Comparison of ENCODE assay signal across 13 mouse cellular contexts in the genomic region with DNA sequence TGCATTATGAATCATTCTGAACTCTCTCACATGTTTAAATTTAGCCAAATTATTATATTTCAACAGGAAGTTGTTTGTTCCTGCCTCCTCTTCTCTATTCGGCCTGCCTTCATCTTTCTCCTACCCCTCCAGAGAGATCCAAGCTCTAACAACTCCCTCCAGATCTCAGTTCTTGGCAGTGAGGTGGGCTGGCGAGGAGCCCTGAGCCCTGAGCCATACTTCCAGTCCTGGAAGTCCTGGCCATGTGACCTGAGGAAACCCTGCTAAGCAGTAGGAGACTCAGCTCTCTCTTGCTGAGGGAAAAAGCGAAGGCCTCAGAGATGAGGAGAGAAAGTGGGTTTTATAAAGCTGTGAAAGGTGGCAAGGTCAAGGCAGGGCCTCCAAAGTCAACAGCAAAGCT.
A peak's percentile ranks its signal among the peaks of the same experiment; 100 is the strongest.
DNase-seq lines count a peak whose midpoint lies in the region; ATAC-seq and TF ChIP-seq lines count a peak whose summit lies in the region.
"Had no signal": no experiment of that assay in that cellular context is flagged by ENCODE, and none has a peak within 500 bp of the region (broad histone marks: within the 10 kb centered on the region; RNA-seq: fewer than 3 reads in every experiment).

No protein-coding gene starts in this region.

- no peak overlapping the region for H3K9ac ChIP-seq in lung, postnatal 0 days (replicated peaks; ENCODE audit: low read depth)
- H3K9ac ChIP-seq: stomach, embryonic 15.5 days had no signal

- no peaks in the 10 kb centered on the region for H3K4me1 ChIP-seq in lung, postnatal 0 days (ENCODE audit: insufficient read depth, low read depth, low read length)
- H3K4me1 ChIP-seq: megakaryocyte, embryonic 14.5 days; stomach, embryonic 15.5 days had no signal

- H3K9me3 ChIP-seq in lung, postnatal 0 days (ENCODE audit: low read length): no peaks in the 10 kb centered on the region
- H3K9me3 ChIP-seq: stomach, embryonic 15.5 days had no signal

- H3K36me3 ChIP-seq in lung, postnatal 0 days (ENCODE audit: insufficient read depth, low read length): no peaks in the 10 kb centered on the region
- H3K36me3 ChIP-seq: stomach, embryonic 15.5 days had no signal

- DNase-seq in cerebellum, postnatal 25 days: peak; percentile 60 to 74
- no peak for DNase-seq in cerebellum, adult 9-11 months
- DNase-seq in lung, postnatal 14 days: peak; percentile 7
- DNase-seq in lung, postnatal 0 days (ENCODE audit: low spot score): no peak
- DNase-seq in gastrocnemius, postnatal 14 days: peak; percentile 55
- peak; percentile 23 for DNase-seq in right cerebral cortex, postnatal 14 days
- no peak for DNase-seq in thymus, postnatal 25 days
- DNase-seq in thymus, postnatal 10 days (ENCODE audit: low spot score in 2 of 2): no peak
- DNase-seq: kidney, postnatal 10 days had no signal

- no peak overlapping the region for H3K4me2 ChIP-seq in lung, postnatal 0 days (replicated peaks; ENCODE audit: low read depth, low read length)
- H3K4me2 ChIP-seq: liver, embryonic 11.5 days; stomach, embryonic 15.5 days had no signal

- TF ChIP-seq EP300 in lung, postnatal 0 days (IDR thresholded peaks at IDR 0.05): no peak

- H3K27me3 ChIP-seq in lung, postnatal 0 days (replicated peaks; ENCODE audit: insufficient read depth, low read length): no peaks in the 10 kb centered on the region
- H3K27me3 ChIP-seq: megakaryocyte, embryonic 14.5 days; stomach, embryonic 15.5 days had no signal

- no peak overlapping the region for H3K27ac ChIP-seq in lung, postnatal 0 days (ENCODE audit: low read length)
- H3K27ac ChIP-seq: stomach, embryonic 15.5 days had no signal

- H3K4me3 ChIP-seq in lung, postnatal 0 days (ENCODE audit: low read depth, low read length): no peak overlapping the region
- H3K4me3 ChIP-seq: erythroblast, embryonic 14.5 days; megakaryocyte, embryonic 14.5 days; stomach, embryonic 15.5 days had no signal

- 51% methylated on average over 3 of the region's 3 CpGs for WGBS in lung, postnatal 0 days

- TF ChIP-seq CTCF in lung, postnatal 0 days (IDR thresholded peaks at IDR 0.05): no peak

- intact Hi-C loops in gastrocnemius, postnatal 14 days (cut with DNase I; ENCODE audit: low total_unique reads): no loop called here

- no peak for ATAC-seq in lung, postnatal 0 days

Comparison
In these comparisons a context has a peak if more than half of its experiments do, and no peak if none do; other contexts are left out.
1. DNase-seq: peak in cerebellum, postnatal 25 days (2 of 2), lung, postnatal 14 days (single experiment), gastrocnemius, postnatal 14 days (single experiment) and right cerebral cortex, postnatal 14 days (single experiment); none in cerebellum, adult 9-11 months (single experiment), lung, postnatal 0 days (single experiment), thymus, postnatal 25 days (single experiment) and thymus, postnatal 10 days (0 of 2).